Mouse (Mus musculus): ENCODE measurements around the gene Gm26620. TPM values are rescaled to one million over a fixed set of nuclear protein-coding genes. Genes with fewer than 3 reads are reported as not detected.
A peak's percentile ranks its signal among the peaks of the same experiment; 100 is the strongest.

Gm26620 gene
- total RNA-seq, 1 experiment from 2014 or later: not detected

DNA sequence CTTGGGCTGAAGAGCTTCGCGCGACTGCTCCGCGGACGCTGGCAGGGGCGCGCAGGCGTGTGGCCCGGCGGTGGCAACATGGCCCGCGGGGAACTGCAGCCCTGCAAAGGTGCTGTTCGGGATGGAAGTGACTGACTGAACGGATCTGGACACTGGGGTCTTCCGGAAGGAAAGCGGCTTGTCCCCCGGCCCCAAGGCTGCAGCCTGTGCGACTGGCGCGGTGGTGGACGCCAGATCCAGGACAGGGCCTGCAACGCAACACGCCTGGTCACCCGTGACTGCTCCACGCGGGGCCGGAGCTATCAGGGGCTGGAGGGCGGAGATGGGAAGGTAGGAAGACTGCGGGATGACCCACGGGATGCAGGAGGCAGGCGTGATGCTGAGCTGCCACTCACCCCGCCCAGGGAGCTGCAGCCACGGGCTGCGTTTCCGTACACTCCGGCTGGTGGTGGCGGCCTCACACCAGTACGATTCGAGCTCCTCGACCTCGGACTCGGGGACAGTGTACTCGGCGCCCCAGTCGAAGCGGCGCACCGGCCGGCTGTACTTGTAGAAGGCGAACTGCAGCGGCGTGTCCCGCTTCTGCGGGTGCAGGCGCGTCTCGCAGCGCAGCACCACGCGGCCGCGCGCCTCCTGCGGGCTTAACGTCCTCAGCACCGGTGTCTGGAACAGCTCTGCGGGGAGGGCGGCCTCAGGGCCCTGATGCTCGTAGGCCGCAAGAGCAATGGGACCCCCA is 22.8 kb downstream of the Gm26620 start:
- peak; percentile 56 for ATAC-seq (replicated peaks; ENCODE audit: low read depth, poor library complexity, severe bottlenecking)

DNA sequence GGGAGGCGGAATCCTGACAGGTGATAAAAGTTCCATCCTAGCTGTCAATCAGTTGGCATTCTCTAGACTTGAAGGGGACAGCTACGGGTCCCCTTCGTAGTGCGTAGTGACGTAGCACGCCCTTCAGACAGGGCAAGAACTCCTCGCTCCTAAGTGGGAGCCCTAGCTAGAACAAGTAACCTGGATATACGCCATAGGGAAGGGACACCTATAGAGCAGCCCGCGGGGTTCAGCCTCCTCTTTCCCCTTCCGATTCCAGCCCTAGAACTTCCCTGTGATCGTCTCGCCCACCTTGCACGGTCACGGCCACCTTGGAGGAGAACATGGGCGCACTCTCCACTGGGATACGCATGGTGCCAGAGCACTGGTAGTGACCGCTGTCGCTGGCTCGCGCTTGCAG is 23.5 kb downstream of the Gm26620 start:
- peak; percentile 38 for ATAC-seq (replicated peaks; ENCODE audit: low read depth, poor library complexity, severe bottlenecking)

DNA sequence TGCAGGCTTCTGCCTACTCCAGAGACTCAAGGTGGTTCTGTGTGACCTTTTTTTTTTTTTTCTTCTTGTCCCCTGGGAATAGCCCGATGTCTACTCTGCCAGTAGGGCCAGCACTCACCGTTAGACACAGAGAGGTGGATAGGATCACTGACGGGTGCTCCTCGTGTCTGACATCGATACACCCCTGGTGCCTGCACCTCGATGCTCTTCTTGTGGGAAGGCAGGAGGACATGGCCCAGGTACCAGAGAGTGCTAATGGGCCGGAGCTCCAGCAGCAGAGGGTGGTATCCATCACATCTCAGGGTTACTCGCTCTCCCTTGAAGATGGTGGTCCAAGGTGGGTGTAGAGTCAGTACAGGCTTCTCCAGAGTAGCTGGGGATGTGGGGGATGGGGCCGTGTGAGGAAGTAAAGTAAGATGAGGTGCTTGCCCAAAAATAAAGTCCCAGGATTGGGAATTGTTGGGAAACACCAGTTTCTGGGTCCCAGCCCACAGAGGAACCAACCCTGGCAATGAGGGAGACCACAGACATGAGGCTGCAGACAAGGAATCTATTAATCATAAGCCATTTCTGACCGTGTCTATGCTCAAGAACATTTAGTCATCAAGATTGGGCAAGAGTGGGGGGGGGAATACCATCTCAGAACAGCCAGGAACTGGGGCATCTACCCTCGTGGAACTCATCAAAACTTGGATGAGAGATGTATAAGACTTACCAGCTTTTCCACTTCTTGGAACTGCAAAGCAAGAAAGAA is 27.2 kb downstream of the Gm26620 start:
- peak; percentile 31 for ATAC-seq (replicated peaks; ENCODE audit: low read depth, poor library complexity, severe bottlenecking)

DNA sequence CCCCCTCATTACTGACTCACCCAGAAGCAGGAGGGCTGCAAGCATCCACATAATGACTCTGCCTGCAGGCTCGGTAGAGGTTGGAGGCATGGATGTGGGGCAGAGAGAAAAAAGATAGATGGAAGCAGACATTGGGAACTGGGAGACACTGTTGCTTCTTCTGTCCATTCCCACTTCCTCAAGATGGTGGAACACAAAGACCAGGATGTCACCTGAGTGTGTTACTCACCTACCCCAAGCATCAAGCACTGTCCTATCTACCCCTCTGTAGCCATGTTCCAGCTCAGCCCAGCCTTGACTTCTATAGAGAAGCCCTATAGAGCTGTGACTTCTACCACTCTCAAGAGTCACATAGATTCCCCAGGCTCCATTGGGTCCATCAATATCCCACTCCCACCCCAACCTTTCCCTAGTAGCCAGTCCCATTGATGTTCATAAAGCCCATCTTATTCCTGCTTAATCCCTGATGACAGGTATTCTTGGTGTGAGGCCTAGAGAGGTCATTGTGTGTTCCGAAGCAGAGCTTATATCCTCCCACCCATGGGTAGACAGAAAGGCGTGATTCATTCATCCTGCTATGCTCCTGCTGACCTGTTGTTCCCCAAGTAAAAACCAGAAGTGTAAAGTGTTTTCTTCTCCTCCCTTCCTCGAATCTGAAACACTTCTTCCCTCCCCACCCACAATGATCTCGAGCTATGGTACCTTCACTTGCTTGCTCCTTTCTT is 28.2 kb downstream of the Gm26620 start, which contains the start of gene Fcrlb:
Fcrlb (minus strand) TSS at position 51 of the 725 bp plus-strand sequence.
- ATAC-seq (replicated peaks; ENCODE audit: low read depth, poor library complexity, severe bottlenecking): no peak

- ATAC-seq (replicated peaks; ENCODE audit: low read depth, poor library complexity, severe bottlenecking): no peak
Measured at GRCm38 (mm10) chr1:170915657-170916056, 30.8 kb downstream of the Gm26620 start.

DNA sequence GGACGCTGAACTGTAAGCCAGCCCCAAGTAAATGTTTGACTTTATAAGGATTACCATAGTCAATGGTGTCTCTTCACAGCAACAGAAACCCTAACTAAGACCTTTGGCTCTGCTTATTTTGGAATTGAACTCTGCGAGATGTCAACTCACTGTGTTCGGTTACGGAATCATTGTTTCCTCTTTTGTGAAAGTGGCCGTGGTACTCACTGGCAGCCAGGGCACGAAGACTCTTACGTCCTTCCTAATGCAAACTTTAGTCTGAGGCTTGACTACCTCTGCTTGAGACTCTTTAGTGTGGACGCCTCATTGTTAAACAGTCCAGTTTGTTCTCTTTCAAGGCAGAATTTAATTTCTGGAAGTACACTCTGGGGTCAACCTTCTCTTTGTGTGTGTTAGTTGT is 34.4 kb downstream of the Gm26620 start:
- no peak for ATAC-seq (replicated peaks; ENCODE audit: low read depth, poor library complexity, severe bottlenecking)

DNA sequence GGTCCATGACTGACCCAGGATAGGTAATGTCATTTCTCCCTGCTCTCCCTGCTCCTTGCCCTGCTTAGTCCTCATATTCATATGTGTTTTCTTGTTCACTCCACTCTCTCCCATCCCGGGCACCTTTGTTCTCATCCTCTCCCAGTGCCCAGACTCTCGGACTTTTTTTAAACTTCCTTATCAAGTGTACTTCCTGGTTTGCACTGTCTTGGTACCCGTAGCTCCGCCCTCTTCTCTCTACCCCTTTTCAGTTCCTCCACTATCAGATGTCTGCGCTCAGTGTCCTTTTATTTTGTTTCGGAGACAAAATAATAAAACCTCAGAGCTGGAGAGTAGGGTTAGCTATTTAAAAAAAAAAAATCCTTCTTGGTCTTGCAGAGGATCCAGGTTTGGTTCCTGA is 39.6 kb downstream of the Gm26620 start:
- ATAC-seq (replicated peaks; ENCODE audit: low read depth, poor library complexity, severe bottlenecking): peak; percentile 98

DNA sequence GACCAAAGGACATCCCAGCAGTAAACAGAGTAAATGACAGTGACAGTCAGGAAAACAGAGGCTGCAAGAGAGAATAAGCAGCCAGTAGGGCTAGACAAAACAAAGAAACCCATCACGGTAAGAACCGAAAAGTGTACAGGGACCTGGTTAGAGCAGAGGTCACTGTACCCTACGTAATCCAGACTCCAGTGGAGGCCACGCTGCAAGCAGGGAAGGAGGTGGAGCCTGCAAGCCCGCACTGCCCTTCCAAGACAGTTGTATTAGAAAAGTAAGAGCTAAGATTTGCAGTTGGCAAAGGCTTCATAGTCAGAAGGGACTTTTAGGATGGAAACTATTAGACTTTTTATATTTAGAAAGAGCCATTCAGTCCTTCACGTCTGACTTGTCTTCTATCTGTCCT is 42.1 kb downstream of the Gm26620 start:
- ATAC-seq (replicated peaks; ENCODE audit: low read depth, poor library complexity, severe bottlenecking): no peak

GRCm38 (mm10) chr1:170927378-170927777 is 42.5 kb downstream of the Gm26620 start, which contains the start of gene Fcrla:
TSS of gene Fcrla (minus strand) at chr1:170927583.
- ATAC-seq (replicated peaks; ENCODE audit: low read depth, poor library complexity, severe bottlenecking): no peak

DNA sequence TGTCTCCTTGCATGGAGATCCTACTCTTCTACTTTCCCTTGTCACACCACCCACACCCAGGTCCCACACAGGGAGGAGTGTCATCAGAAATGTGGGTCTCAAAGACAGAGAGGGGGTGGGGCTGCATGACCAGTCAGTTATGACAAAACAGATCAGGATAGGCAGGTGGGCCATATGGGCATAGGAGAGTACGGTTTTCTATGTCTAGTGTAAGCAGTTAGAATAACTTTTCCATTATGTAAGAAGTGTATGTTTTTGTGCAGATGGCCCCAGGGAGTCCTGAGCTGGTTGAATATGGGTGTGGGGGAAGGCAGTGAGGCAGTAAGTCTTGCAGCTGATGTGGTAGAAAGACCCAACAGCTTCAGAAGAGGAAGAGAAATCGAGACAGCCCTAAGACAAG is 43.6 kb downstream of the Gm26620 start:
- no peak for ATAC-seq (replicated peaks; ENCODE audit: low read depth, poor library complexity, severe bottlenecking)

GRCm38 (mm10) chr1:170929245-170929644 is 44.4 kb downstream of the Gm26620 start:
- no peak for ATAC-seq (replicated peaks; ENCODE audit: low read depth, poor library complexity, severe bottlenecking)

DNA sequence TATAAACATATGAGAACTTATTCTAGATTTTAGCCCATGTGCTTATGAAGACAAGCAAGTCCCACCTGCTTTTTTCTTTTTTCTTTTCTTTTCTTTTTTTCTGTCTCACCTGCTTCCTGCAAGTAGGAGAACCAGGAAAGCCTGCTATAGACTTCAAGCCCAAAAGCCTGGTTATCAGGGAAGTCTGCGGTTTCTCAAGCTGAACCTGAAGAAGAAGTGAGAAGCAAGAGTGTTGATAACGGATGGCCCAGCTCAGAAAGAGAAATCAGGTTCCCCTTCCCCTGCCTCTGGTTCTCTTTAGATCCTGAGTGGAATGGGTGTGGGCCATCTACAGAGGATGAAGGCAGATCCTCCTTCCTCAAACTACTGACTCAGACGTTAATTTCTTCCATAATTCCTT is 47.2 kb downstream of the Gm26620 start:
- ATAC-seq (replicated peaks; ENCODE audit: low read depth, poor library complexity, severe bottlenecking): no peak

GRCm38 (mm10) chr1:170933386-170933920 is 48.6 kb downstream of the Gm26620 start:
- no peak for ATAC-seq (replicated peaks; ENCODE audit: low read depth, poor library complexity, severe bottlenecking)

DNA sequence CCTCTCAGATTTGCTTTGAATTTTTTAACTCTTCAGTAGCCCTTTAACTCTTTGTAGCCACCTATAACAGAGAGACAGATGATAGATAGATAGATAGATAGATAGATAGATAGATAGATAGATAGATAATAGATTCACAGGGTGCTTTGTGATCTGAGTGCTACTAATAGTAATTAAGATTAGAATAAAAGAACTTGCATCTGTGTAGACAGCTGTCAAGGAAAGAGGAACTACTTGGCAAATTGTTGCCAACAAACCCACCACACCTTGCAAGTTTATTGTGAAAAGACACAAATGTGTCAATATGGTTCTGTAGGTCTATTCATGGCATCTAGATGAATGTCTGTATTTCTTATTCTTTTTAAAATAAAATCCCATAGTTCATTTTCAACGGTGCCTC is 49.1 kb downstream of the Gm26620 start:
- ATAC-seq (replicated peaks; ENCODE audit: low read depth, poor library complexity, severe bottlenecking): peak; percentile 26; the same call in 1 of the 2 replicates

- peak; percentile 81 for ATAC-seq (replicated peaks; ENCODE audit: low read depth, poor library complexity, severe bottlenecking)
Measured at GRCm38 (mm10) chr1:170934383-170934782, 49.5 kb downstream of the Gm26620 start.

Other genes starting within 250 kb of the Gm26620 start
- gene Olfml2b, start 240.5 kb upstream of the Gm26620 start, total RNA-seq (2017): 0.27 and 0.68 TPM in 2 replicates
- 19.8 and 28.6 TPM in 2 replicates for gene Atf6, start 17.3 kb upstream of the Gm26620 start, total RNA-seq (2017)
- 10.3 and 11.9 TPM in 2 replicates for gene Dusp12, start 475 bp downstream of the Gm26620 start, total RNA-seq (2017)
- gene Fcrlb, start 27.9 kb downstream of the Gm26620 start, total RNA-seq (2017): not detected in 2 replicates
- 1.4 TPM in 1 of 2 replicates, not detected in the other for gene Fcrla, start 42.5 kb downstream of the Gm26620 start, total RNA-seq (2017)
- gene Fcgr2b, start 91.5 kb downstream of the Gm26620 start, total RNA-seq (2017): 27.5 and 30.1 TPM in 2 replicates
- 1.6 TPM in 1 of 2 replicates, not detected in the other for gene Fcgr4, start 133.9 kb downstream of the Gm26620 start, total RNA-seq (2017)
- gene Fcgr3, start 179.9 kb downstream of the Gm26620 start, total RNA-seq (2017): 7.8 and 15.7 TPM in 2 replicates
- 2.1 and 5.3 TPM in 2 replicates for gene Cfap126, start 228.9 kb downstream of the Gm26620 start, total RNA-seq (2017)